Mouse (Mus musculus) kidney, adult 2 months (tissue): ENCODE measurements at regions not wholly inside any gene's neighbourhood (a gene's known extent, or its start where the extent isn't known, plus 50 kb on each side); places are given as distances from the start of the nearest gene placed in this dataset.

Experiments
- CTCF ChIP-seq: fragments of 200-500 bp; conservative IDR thresholded peaks from 2 replicates; pipeline ENCODE4 v1.5.1; 2011; ENCODE audit warnings: low read depth, mild to moderate bottlenecking, control low read depth, low read length, moderate library complexity, mixed read lengths; ENCODE audit not compliant: insufficient read depth, insufficient read length
- POLR2A ChIP-seq: fragments of 200-500 bp; IDR thresholded peaks from one replicate; pipeline ENCODE4 v1.6.1; 2011; ENCODE audit warnings: low read depth, low read length, control low read depth

- TF ChIP-seq CTCF (no peak), POLR2A (no peak)
Measured at GRCm38 (mm10) chr7:117134869-117135268, 245.9 kb upstream of the Xylt1 start.
